Comparison of ENCODE assay signal across 20 mouse cellular contexts in genomic region chr12:112579430-112579829, GRCm38 (mm10). TPM values are rescaled to one million over a fixed set of nuclear protein-coding genes. Genes with fewer than 3 reads are reported as not detected.
DNase-seq lines count a peak whose midpoint lies in the region; ATAC-seq lines count a peak whose summit lies in the region.
"Had no signal": no experiment of that assay in that cellular context is flagged by ENCODE, and none has a peak within 500 bp of the region (broad histone marks: within the 10 kb centered on the region; RNA-seq: fewer than 3 reads in every experiment).

No protein-coding gene starts in this region.

- H3K9me3 ChIP-seq in kidney, embryonic 15.5 days (replicated peaks) = no peaks in the 10 kb centered on the region
- no peaks in the 10 kb centered on the region for H3K9me3 ChIP-seq in embryonic facial prominence, embryonic 14.5 days (ENCODE audit: control insufficient read depth, low read length)
- no peaks in the 10 kb centered on the region for H3K9me3 ChIP-seq in stomach, embryonic 15.5 days
- H3K9me3 ChIP-seq: limb, embryonic 15.5 days; midbrain, embryonic 12.5 days; neural tube, embryonic 15.5 days had no signal

- no peak overlapping the region for H3K9ac ChIP-seq in kidney, embryonic 15.5 days
- H3K9ac ChIP-seq in embryonic facial prominence, embryonic 14.5 days (ENCODE audit: low read depth, low read length) = no peak overlapping the region
- H3K9ac ChIP-seq in stomach, embryonic 15.5 days = no peak overlapping the region
- H3K9ac ChIP-seq: limb, embryonic 15.5 days; midbrain, embryonic 12.5 days; neural tube, embryonic 15.5 days had no signal

- no peak overlapping the region for H3K4me2 ChIP-seq in kidney, embryonic 15.5 days
- no peak overlapping the region for H3K4me2 ChIP-seq in embryonic facial prominence, embryonic 14.5 days (ENCODE audit: low read depth, low read length)
- H3K4me2 ChIP-seq in stomach, embryonic 15.5 days = no peak overlapping the region
- H3K4me2 ChIP-seq: heart, embryonic 11.5 days; limb, embryonic 15.5 days; midbrain, embryonic 12.5 days; neural tube, embryonic 15.5 days had no signal

- H3K36me3 ChIP-seq in kidney, embryonic 15.5 days = no peaks in the 10 kb centered on the region
- H3K36me3 ChIP-seq in embryonic facial prominence, embryonic 14.5 days (ENCODE audit: control insufficient read depth, insufficient read depth, low read length) = no peaks in the 10 kb centered on the region
- H3K36me3 ChIP-seq in stomach, embryonic 15.5 days = no peaks in the 10 kb centered on the region
- H3K36me3 ChIP-seq: limb, embryonic 15.5 days; midbrain, embryonic 12.5 days; neural tube, embryonic 15.5 days had no signal

- no peaks in the 10 kb centered on the region for H3K27me3 ChIP-seq in kidney, embryonic 15.5 days
- no peaks in the 10 kb centered on the region for H3K27me3 ChIP-seq in embryonic facial prominence, embryonic 14.5 days (replicated peaks; ENCODE audit: control insufficient read depth, insufficient read depth, low read length)
- H3K27me3 ChIP-seq in stomach, embryonic 15.5 days (replicated peaks) = no peaks in the 10 kb centered on the region
- H3K27me3 ChIP-seq: limb, embryonic 15.5 days had no signal

- H3K4me3 ChIP-seq in kidney, embryonic 15.5 days (replicated peaks) = no peak overlapping the region
- H3K4me3 ChIP-seq in embryonic facial prominence, embryonic 14.5 days (ENCODE audit: low read depth, low read length) = no peak overlapping the region
- no peak overlapping the region for H3K4me3 ChIP-seq in stomach, embryonic 15.5 days (replicated peaks)
- H3K4me3 ChIP-seq: limb, embryonic 15.5 days; midbrain, embryonic 12.5 days; neural tube, embryonic 15.5 days had no signal

- H3K27ac ChIP-seq in kidney, embryonic 15.5 days = peak overlapping the region; percentile 47; the same call in 1 of the 2 replicates
- peak overlapping the region; percentile 28; the same call in 1 of the 2 replicates for H3K27ac ChIP-seq in embryonic facial prominence, embryonic 14.5 days (replicated peaks; ENCODE audit: low read depth, low read length)
- H3K27ac ChIP-seq in stomach, embryonic 15.5 days = peak overlapping the region; percentile 23; the same call in 1 of the 2 replicates
- H3K27ac ChIP-seq: limb, embryonic 15.5 days; midbrain, embryonic 12.5 days; neural tube, embryonic 15.5 days had no signal

- 48% methylated on average over 5 of the region's 5 CpGs for WGBS in kidney, embryonic 15.5 days
- 36% methylated on average over 5 of the region's 5 CpGs for WGBS in embryonic facial prominence, embryonic 14.5 days
- WGBS in stomach, embryonic 15.5 days = 45% methylated on average over 5 of the region's 5 CpGs

- no peak for ATAC-seq in kidney, embryonic 15.5 days (replicated peaks; ENCODE audit: low FRiP score)
- ATAC-seq in embryonic facial prominence, embryonic 14.5 days (ENCODE audit: low read depth) = no peak
- ATAC-seq in stomach, embryonic 15.5 days (ENCODE audit: insufficient read depth, low FRiP score, low read depth) = no peak
- ATAC-seq: hindbrain, embryonic 16.5 days had no signal

- DNase-seq in kidney, adult 8-10 months = no peak
- peak; percentile 75 for DNase-seq in Muller cell, postnatal 12 days (ENCODE audit: inconsistent ontology term)
- no peak for DNase-seq in embryonic facial prominence, embryonic 14.5 days (ENCODE audit: low spot score)
- DNase-seq in spleen, postnatal 10 days (ENCODE audit: low spot score in 2 of 2) = no peak
- DNase-seq in adrenal gland, postnatal 10 days = no peak
- DNase-seq: cerebellum, adult 11-12 months; cerebellum, postnatal 36 days; gastrocnemius, postnatal 25 days; heart, postnatal 14 days; kidney, adult 18-20 months; layer of hippocampus, postnatal 36 days; lung, adult 2 months; thymus, postnatal 36 days had no signal

- peaks cover 45% of the 10 kb centered on the region for H3K4me1 ChIP-seq in kidney, embryonic 15.5 days
- H3K4me1 ChIP-seq in embryonic facial prominence, embryonic 14.5 days (ENCODE audit: control insufficient read depth, insufficient read depth, low read length) = peaks cover 21% of the 10 kb centered on the region
- H3K4me1 ChIP-seq in stomach, embryonic 15.5 days = peaks cover 39% of the 10 kb centered on the region

RNA-seq across cellular contexts. Expression of gene Inf2, which starts 9.2 kb away (rescaled TPM):
- polyA plus RNA-seq in kidney, embryonic 15.5 days (2015; fragmentation: Nextera tagmentation; extraction: Ambion mirVana) = 3.8 and 4.8 TPM in 2 replicates
- 6.4 and 8.1 TPM in 2 replicates for polyA plus RNA-seq in embryonic facial prominence, embryonic 14.5 days (2014; fragmentation: Nextera tagmentation; extraction: Ambion mirVana)
- 4.3 and 4.4 TPM in 2 replicates for polyA plus RNA-seq in stomach, embryonic 15.5 days (2015; fragmentation: Nextera tagmentation; extraction: Ambion mirVana)
- 10 to 100 TPM; 21.7 to 25.4 TPM for total RNA-seq in adrenal gland, postnatal 10 days (2021)

RNA-seq across cellular contexts. Expression of gene Adssl1, which starts 40.4 kb away (rescaled TPM):
- polyA plus RNA-seq in kidney, embryonic 15.5 days (2015; fragmentation: Nextera tagmentation; extraction: Ambion mirVana) = 11.6 and 12.4 TPM in 2 replicates
- 23.2 and 26.5 TPM in 2 replicates for polyA plus RNA-seq in embryonic facial prominence, embryonic 14.5 days (2014; fragmentation: Nextera tagmentation; extraction: Ambion mirVana)
- polyA plus RNA-seq in stomach, embryonic 15.5 days (2015; fragmentation: Nextera tagmentation; extraction: Ambion mirVana) = 4.3 and 4.4 TPM in 2 replicates
- total RNA-seq in adrenal gland, postnatal 10 days (2021) = 10 to 100 TPM; 42.9 to 72.4 TPM
